Mouse (Mus musculus) c-Kit-negative CD71-positive TER-119-positive erythroid progenitor cells, embryonic 14.5 days (primary cell): ENCODE results near the gene Slc16a1.
"Not testable (repeated sequence)": the region's sequence is repeated elsewhere in the genome, so short reads cannot be mapped to it uniquely, and the experiment has no call there.

Experiments
- DNase-seq: peaks from one replicate; pipeline ENCODE4 v3.0.0-alpha.2; 2013; ENCODE audit warnings: low read depth, low spot score

Gene Slc16a1

DNA sequence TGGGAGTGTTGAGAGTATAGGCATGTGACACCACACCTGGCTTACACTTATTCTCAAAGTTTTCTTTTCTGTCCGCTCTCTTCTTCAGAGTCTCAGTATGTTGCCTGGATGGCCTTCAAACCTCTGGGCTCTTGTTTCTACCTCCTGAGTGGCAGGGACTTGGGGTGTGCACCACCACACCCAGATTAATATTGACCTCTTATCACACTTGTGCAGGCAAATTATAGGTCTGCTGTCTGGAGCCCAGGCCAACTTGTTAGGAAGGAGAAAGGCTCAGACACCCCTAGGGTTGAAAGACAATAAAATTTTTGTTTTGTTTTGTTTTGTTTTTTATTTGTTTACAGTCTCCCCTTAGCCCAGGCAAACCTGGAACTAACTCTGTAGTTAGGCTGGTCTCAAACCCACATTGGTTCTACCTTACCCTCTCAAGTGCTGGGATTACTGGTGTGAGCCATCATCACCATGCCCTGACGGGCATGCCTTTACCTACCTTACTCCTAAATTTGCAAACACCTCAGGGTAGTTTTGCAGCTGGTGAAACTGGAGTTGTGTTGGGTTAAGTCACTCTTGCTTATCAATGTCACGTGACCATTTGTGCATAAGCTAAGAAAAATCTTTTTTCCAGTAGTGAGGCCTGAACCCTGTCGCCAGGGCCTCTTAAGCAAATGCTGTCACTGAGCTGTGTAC is 35.3 kb downstream of the Slc16a1 start:
- DNase-seq, result peak; percentile 77

- DNase-seq, result peak; percentile 40
These were observed 36.1 kb downstream of the Slc16a1 start for GRCm38 (mm10) chr3:104674329-104675220.

DNA sequence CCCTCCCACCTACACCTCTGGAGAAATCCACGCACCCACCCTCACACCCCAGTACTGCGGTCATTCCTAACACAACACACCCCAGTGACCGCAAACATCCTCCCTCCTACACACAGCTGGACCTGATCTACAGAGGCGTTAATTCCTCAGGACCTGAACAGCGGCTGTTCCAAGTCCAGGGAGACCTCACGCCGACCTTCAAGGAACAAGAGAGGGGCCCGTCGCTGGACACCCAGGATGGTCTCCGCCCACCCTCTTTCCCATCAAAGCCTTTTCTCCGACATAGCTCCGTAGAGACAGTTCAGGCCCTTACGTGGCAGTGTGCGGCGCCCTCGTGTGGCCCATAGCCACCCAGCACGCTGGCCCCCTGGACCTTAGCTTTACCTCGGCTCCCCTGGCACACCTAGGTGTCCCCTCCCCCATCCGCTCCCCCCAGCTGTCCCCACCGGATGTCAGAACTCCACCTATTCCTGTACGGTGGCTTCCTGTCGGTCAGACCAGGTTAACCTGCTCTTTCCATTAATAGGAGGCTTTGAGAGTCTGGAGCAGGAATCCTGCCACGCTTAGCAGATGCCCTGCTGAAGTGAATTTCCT is 36.9 kb downstream of the Slc16a1 start:
- peak; percentile 66 for DNase-seq

GRCm38 (mm10) chr3:104677781-104678180 is 39.3 kb downstream of the Slc16a1 start:
- no peak for DNase-seq

DNA sequence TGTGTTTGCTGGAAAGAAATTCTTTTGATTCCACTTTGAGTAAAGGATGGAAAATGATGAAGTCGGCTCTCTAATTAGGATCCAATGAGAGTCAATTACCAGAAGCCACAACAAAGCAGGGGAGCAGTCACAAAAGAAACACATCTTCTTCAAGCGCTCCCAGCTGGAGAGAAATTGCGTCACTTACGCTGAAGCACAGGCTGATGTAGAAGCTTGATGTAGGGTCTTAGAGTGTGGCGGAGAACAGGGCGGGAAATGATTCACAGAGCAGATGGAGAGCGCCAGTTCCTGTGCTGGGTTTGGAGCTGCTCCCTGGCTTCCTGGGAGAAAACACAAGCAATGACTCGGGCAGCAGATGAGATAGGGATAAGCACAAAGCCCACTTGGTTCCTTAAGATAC is 40.4 kb downstream of the Slc16a1 start:
- DNase-seq, result no peak

DNA sequence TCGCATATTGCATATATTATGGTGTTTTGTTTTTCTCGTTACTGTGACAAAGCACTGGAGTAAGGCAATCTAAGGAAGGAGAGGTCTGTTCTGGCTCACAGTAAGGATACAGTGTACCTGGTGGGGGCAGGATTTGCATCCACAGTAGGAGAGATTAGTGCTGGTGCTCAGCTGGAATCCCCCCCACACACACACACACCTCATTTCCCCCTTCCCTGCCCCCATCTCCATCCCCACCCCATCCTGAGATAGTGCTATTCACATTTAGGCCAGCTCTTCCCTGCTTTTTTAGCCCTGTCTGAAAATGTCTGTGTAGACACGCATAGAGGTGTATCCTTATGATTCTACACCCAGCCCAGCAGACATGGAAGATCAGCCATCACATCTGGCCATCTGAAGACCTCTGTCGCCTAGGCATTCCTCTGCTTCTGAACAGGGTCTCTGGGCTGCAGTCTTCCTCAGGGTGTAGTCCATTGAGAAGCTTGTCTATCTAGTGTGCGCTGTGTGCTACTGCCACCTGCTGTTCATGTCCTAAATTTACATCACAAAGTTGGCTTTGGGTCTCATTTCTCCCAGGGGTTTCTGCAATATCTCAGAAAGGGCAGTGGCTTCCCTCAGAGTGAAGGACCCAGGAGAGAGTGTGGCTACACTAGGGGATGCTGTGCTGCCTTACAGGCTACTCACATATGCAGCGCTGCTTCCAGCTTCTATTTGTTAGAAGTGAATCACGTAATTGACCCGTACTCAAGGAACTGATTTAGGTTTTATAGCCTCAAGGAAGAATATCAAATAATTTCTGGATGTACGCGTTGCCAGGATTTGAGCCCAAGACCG is 44.4 kb downstream of the Slc16a1 start:
- DNase-seq, result peak; percentile 58

GRCm38 (mm10) chr3:104700751-104701335 is 62.4 kb downstream of the Slc16a1 start:
- DNase-seq, result peak; percentile 32

DNA sequence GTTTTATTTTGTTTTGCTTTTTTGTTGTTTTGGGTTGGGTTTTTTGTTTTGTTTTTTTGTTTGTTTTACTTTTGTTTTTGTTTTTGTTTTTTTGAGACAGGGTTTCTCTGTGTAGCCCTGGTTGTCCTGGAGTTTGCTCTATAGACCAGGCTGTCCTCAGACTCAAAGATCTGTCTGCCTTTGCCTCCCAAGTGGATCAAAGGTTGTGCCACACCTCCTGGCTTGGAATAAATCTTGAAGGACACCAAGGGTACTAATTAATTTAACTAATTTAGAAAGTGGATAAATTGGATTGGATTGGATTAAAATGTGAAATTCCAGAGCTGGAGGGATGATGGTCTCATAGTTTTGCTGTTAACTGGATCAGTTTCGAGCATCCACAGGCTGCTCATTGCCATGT is 63.3 kb downstream of the Slc16a1 start:
- DNase-seq, result no peak

DNA sequence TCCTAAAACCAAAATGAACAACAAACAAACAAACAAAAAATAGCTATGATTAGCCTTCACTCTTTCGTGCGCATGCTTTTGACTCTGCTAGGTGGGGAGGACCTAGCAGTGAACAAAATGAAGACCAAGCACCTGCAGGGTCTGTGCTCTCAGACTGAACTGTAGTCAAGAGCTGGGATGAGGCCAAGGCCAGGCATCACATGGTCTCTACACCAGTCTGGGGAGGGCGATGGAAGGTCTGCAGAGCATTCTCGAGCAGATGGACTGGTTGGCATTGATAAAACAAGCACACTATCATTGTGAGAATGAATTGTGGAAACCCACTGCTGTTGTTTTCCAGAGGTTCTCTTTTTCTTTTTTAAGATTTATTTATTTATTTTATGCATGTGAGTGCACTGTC is 65.5 kb downstream of the Slc16a1 start:
- no peak for DNase-seq

GRCm38 (mm10) chr3:104706446-104706845 is 68.0 kb downstream of the Slc16a1 start:
- DNase-seq, result no peak

GRCm38 (mm10) chr3:104706951-104707771 is 68.7 kb downstream of the Slc16a1 start:
- not testable (repeated sequence) for DNase-seq

GRCm38 (mm10) chr3:104707772-104708144 is 69.3 kb downstream of the Slc16a1 start:
- not testable (repeated sequence) for DNase-seq
